Mouse (Mus musculus) liver, postnatal 0 days (tissue): ENCODE measurements at regions not wholly inside any gene's neighbourhood (a gene's known extent, or its start where the extent isn't known, plus 50 kb on each side); places are given as distances from the start of the nearest gene placed in this dataset.

Source experiments
- CTCF ChIP-seq: sonication (generic); IDR thresholded peaks from 2 replicates; pipeline ENCODE4 v1.5.1; 2016; ENCODE audit warnings: antibody characterized with exemption, low read depth
- EP300 ChIP-seq: IDR thresholded peaks from 2 replicates; pipeline ENCODE4 v1.6.1; 2016; ENCODE audit warnings: antibody characterized with exemption, low read depth, mild to moderate bottlenecking

GRCm38 (mm10) chr3:70126212-70126611 lies 118.8 kb downstream of the Otol1 start:
- TF ChIP-seq CTCF: no peak
- TF ChIP-seq EP300: no peak
